Mouse (Mus musculus): ENCODE results near the gene Ralgapa1.

DNA sequence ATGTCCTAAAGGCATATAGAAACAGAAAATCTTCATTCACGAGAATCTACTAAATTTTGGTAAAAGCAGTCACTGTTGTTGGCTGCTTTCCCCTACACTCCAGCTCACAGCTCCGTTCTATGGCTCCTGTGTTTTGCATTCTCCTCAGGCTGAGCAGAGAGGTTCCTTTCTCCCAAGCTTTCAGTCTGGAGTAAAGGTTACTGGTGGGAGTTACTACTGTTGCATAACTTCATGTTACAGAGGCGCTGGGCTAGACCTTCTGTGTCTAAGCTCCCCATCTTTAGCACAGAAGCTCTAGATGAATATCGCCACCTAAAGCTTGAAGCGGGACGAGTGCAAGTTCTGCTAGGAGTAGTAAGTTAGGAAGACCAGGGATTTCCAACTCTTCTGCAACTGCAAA, 154.3 kb downstream of the Ralgapa1 start:
- TF ChIP-seq CTCF (IDR thresholded peaks at IDR 0.05; ENCODE audit: low read depth, low read length) = no peak
- TF ChIP-seq POLR2A (IDR thresholded peaks at IDR 0.05; ENCODE audit: insufficient read depth, low read length) = no peak
- TF ChIP-seq EP300 (IDR thresholded peaks at IDR 0.05; ENCODE audit: insufficient read depth, low read depth, low read length) = no peak
